Mouse (Mus musculus): ENCODE data around the gene Aldh3a1.

Aldh3a1 gene

GRCm38 (mm10) chr11:61196616-61197353, 10.6 kb upstream of the Aldh3a1 start:
- DNase-seq (ENCODE audit: low spot score) = no peak

DNA sequence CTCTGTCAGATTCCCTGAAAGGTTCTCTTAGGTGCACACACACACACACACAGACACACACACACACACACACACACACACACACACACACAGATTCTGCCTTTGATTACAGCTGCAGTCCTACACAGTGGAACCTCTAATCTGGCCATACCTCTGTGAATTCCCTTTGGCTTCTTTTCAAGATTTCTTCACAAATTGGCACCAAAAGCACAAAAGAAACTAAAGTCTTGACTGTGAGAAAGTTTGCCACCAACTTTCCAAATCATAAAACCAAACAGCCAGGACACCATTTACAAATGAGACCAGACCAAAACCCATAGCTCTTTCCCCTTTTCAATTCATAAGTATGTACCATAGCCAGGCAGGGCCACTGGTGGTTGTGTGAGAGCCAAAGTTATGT, 9.4 kb upstream of the Aldh3a1 start:
- no peak for DNase-seq (ENCODE audit: low spot score)

DNA sequence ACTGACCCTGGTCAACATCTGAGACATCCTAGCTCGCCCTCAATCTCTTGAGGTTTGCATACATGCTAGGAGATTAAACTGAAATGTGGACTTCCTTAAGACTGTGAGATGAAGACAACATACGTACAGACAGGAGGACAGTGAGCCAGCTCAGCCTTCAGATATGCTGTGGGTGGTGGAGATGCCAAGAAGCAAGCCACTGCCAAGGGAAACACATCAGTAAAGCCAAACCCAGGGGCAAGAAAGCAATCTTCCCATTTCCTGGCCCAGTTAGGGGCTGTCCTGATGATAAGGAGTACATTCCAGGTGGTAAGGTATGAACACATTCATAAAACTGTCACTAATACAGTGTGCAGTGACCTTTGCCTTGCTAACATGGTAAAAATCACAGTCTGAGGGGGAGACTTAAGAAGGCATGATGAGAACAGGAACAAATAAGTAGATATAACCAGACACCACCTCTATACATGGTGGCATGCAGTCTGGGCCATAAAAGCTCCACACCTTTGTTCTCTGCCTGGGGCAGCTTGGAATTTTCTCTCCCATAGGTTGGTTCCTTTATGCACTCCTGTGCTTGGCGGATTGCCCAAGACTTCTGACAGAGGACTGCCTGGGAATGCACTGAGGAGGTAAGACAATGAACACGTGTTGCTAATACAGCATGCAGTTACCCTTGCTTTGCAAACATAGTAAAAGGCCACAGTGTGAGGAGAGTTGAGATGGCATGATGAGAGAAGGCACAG, 7.5 kb upstream of the Aldh3a1 start:
- no peak for DNase-seq (ENCODE audit: low spot score)

- no peak for DNase-seq (ENCODE audit: low spot score)
These were observed 5.2 kb upstream of the Aldh3a1 start for GRCm38 (mm10) chr11:61202186-61202585.

GRCm38 (mm10) chr11:61202810-61203209, 4.5 kb upstream of the Aldh3a1 start:
- DNase-seq (ENCODE audit: low spot score) = no peak

DNA sequence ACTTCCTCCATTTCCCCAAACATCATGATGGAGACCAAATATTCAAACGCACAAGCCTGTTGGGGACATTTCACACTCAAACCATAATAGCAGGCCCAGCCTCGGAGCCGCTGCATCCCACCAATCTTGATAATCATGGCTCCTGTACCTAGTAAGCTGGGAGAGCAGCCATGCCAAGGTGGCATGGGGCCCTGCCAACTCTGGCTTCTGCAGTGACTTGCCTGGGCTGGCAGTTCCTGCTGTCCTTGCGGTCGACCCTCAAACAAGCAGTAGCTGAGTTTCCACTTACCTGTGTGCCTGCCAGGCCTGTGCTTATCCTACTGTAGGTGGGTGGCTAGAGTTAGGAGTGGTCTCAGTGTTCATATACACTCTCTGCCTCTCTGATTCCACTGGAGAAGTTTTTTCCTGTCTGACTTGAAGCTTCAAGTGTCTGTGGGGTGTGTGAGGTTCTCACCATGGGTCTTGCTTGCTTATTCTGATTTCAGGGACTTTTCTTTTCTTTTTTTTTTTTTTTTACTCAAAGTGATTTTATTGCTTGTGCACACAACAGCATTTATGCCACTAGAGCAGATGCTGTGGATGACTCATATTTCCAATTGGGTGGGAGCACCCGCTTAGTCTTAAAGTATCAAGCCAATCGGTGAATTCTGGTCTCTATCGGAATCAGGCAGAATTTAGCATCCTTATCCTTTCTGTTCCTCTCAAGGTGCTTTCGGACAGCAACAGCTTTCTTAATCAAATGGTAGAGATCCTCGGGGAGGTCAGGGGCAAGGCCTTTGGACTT, 2.0 kb upstream of the Aldh3a1 start:
- no peak for DNase-seq (ENCODE audit: low spot score)

- DNase-seq (ENCODE audit: low spot score) = no peak
These were observed 1.2 kb upstream of the Aldh3a1 start for GRCm38 (mm10) chr11:61206136-61206535.

GRCm38 (mm10) chr11:61208316-61208715, 979 bp downstream of the Aldh3a1 start:
- no peak for DNase-seq (ENCODE audit: low spot score)

DNA sequence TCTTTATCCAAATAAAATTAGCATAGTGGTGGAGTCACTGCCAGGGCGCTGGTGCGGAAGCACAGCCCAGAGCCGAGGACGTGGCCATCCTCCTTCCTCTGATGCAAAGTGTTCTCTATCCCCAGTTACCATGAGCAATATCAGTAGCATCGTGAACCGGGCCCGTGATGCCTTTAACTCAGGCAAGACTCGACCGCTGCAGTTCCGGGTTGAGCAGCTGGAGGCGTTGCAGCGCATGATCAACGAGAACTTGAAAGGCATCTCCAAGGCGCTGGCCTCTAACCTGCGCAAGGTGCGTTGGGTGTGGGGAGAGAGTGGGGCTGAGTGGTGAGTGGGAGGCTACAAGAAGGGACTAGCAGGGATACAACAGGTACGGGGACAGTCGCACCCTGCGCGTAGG, 4.8 kb downstream of the Aldh3a1 start:
- no peak for DNase-seq (ENCODE audit: low spot score)

DNA sequence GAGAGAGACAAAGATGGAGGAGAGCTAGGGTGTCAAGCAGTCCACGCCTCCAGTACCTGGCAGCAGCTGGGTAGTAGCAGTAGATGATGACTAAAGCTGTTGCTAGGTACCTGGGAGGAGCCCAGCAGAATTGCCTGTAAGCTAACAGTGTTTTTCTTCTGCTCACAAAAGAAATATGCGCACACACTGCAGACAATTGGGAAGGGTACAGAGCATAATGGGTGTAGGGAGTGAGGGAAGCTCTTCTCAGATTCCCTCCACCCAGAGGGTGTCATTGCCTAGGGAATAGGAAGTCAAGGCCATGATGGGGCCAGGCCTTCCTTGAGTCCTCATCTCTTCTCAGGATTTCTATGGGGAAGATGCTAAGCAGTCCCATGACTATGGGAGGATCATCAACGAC, 8.6 kb downstream of the Aldh3a1 start:
- no peak for DNase-seq (ENCODE audit: low spot score)

GRCm38 (mm10) chr11:61220156-61220881, 13.0 kb downstream of the Aldh3a1 start:
- no peak for DNase-seq (ENCODE audit: low spot score)

GRCm38 (mm10) chr11:61222007-61222406, 14.7 kb downstream of the Aldh3a1 start:
- DNase-seq (ENCODE audit: low spot score) = no peak

DNA sequence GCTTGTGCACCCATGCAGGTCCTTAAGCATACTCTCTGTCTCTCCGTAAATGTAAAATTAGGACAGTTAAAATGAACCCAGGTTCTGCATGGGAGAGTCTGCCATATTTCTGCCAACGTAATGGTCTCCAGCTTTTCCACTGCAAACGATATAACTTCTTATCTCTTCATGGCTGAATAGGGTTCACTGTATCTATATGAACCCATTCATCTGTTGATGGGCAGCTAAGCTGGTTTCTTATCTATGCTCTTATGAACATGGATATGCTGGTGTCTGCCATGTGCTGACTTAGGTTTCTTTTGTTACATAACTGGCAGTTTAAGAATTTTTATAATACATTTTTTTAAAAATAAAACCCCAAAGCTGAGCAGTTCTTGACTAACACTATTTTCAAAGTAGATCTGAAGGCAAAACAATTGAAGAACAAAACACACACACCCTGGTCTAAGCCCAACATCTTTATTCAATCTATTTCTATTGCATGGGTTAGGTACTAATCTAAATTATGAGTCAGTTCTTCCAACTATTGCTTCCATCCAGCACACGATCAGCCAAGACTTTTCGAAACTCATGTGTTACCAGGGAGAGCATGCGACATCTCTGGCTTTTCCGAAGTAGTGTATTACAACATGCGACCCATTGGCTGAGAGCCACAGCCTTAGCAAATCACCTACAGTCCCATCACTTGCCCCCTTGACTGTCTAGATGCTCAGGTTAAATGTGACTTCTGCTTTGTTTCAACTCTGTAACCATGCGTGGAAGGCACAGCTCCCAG, 15.8 kb downstream of the Aldh3a1 start:
- no peak for DNase-seq (ENCODE audit: low spot score)

- DNase-seq (ENCODE audit: low spot score) = no peak
These were observed 17.0 kb downstream of the Aldh3a1 start for GRCm38 (mm10) chr11:61224234-61224744.

DNA sequence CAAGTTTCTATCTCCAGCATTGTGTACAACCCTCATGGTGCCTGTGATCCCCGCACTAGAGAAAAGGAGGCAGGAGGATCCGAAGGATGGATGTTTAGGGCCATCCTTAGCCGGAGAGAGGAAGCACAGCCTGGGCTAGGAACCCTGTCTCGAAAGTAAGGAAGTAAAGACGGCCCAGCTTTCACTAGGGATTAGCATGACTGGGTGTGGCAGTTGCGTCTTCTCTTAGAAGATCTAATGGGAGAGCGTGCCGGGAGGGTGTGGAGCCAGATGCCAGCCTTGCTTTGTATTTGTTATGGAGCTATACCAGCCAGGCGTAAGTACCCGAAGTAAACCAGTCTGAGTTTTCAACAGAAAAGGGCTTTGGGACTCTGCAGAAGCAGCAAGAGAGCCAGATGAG, 17.6 kb downstream of the Aldh3a1 start:
- DNase-seq (ENCODE audit: low spot score) = no peak

GRCm38 (mm10) chr11:61225511-61225910, 18.2 kb downstream of the Aldh3a1 start:
- DNase-seq (ENCODE audit: low spot score) = no peak

DNA sequence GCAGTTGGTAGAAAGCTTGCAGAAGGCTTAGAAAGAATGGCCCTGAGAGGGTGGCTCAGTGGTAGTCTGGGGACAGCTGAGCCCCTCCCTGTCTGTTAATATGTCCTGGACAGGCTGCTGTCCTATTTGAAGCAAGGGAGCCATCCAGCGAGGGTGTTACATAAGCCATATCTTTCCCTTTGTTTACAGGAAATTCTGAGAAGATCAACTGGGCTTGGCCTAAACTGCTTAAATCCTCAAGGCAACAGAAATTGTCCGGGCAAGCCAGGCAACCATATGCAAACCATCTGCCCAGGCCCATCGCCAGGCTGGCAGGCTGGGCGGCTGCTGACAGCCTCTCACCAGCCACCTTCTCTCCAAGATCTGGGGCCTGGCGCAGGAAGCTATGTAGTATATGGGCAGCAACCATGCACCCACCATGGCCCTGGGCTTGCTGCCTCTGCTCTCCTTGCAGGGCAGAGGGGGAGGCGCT, 18.6 kb downstream of the Aldh3a1 start:
- DNase-seq (ENCODE audit: low spot score) = no peak

DNA sequence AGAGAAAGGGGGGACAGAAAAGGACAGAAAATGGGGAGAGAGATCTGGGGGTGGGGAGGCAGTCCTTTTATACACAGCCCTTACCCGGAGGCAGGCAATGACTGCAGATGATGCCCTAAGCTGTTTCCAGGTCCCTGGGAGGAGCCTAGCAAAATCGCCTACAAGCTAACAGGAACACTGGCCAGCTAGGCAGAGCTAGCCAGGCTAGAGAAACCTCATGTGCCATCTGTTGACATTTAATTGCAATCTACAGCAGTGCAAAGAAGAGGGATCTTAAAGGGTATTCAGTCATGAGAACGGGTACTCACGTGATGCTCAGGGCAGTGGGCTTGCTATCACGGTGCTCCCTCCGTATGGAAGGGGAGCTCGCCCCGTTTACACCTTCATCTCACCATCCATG, 20.5 kb downstream of the Aldh3a1 start:
- no peak for DNase-seq (ENCODE audit: low spot score)

- DNase-seq (ENCODE audit: low spot score) = no peak
These were observed 21.1 kb downstream of the Aldh3a1 start for GRCm38 (mm10) chr11:61228406-61228805.

- DNase-seq (ENCODE audit: low spot score) = peak; percentile 47
These were observed 24.0 kb downstream of the Aldh3a1 start for GRCm38 (mm10) chr11:61231329-61231728.

GRCm38 (mm10) chr11:61234174-61234573, 26.8 kb downstream of the Aldh3a1 start:
- DNase-seq (ENCODE audit: low spot score) = no peak

Data from ovary, postnatal 14 days (tissue).